Mouse (Mus musculus) ES-CJ7 (cell line): Measurements from ENCODE around the gene Hsd17b11.

Experiments used
- DNase-seq: peaks from one replicate; pipeline ENCODE4 v3.0.0; 2011; ENCODE audit warnings: low read depth, low spot score

Hsd17b11 gene

DNA sequence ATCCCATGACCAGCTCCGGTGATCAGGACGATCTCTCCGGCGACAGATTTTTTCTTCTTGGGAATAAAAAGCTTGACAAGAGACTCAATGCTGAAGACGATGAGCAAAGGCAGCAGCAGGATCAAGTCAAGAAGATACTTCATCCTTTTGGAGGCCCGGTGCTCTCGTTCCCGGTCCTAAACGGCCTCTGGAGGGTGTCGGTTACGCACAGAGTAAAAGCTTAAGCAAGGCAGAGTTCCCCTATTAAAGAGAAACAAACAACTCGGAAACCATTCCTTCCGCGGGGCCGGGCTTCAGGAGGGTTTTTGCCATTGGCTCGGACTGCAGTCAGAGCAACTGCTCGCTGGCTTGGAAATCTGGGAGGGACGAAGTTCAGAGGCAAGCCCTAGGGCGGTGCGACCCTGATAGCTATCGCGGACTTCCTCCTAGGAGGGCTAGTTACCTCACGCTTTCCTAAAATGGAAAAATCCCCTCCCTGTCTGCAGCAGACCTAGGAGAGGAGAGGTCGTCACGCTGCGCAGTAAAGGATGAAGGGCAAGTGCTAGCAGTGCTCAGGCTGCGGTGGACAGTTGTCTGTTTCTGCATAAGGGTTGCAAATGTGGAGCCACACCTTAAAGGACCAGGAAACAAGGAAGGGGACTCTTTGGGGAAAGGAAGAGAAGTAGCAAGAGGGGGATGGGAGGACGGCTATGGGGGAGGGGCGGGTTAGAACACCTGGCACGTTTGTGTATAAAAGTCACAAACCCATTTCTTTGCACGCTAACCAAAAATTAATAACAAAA lies at the start of gene Hsd17b11:
TSS of gene Hsd17b11 (minus strand) at position 323 of the 782 bp plus-strand sequence.
- peak; percentile 98 for DNase-seq

DNA sequence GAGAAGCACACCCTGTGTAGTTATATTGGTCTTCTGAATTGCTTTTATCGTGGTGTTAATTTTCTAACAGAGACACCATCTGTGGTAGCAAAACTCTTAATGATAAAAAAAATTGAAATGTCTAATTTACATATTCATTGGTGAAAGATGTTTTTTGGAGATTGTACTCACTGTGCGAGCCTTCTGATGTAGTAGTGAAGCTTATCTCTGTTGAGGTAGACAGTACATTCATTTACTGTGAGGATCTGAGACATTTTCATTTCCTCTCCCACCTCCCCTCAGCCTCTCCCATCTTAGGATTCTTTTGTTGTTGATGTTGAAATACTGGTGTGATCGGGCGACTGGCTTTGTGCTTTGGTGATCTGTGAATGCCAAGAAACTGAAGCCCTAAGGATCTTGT lies 49.3 kb upstream of the Hsd17b11 start:
- no peak for DNase-seq

GRCm38 (mm10) chr5:104068751-104069150 lies 47.0 kb upstream of the Hsd17b11 start:
- DNase-seq: peak; percentile 40

- no peak for DNase-seq
Measured at GRCm38 (mm10) chr5:104062773-104063551, 41.2 kb upstream of the Hsd17b11 start.

DNA sequence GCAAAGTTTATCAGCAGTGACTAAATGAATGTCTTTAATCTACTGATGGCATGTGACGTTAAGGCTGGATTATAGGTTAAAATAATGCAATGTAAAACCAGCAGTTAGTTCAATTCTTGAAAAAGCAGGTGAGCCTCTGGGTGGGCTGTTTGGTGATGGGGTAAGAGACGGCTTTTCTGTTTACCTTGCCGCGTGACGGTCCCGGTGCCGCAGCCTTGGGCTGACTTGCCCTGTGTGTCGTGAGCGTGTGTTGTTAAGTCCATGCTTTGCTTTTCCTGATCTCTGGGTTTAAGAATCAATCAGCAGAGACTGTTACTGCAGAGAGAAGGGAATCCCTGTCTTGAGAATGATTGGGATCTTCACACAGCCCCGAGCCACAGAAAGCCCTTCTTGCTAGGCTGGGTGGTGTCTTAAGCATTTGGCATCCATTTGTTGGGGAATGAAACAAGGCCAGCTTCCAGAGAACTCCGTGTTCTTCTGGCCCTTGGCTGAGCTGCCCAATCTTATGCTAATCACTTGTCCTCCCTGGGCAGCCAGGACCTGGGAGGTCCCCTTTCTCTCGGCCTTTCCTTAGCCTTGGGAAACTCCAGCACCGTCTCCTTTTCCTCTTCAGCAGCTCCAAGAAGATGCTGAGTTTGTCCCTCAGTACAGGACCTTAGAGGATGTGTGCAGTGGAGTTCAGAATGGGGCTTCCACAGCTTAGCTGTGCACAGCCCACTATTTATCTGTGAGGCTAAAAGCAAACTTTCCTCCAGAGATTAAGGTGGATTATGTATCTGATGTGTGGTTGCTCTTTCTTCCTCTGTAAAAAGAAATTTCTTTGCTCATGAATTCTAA lies 40.4 kb upstream of the Hsd17b11 start:
- DNase-seq: peak; percentile 60

- DNase-seq: no peak
Measured at GRCm38 (mm10) chr5:104060429-104060828, 38.7 kb upstream of the Hsd17b11 start.

GRCm38 (mm10) chr5:104059628-104060027 lies 37.9 kb upstream of the Hsd17b11 start:
- no peak for DNase-seq

DNA sequence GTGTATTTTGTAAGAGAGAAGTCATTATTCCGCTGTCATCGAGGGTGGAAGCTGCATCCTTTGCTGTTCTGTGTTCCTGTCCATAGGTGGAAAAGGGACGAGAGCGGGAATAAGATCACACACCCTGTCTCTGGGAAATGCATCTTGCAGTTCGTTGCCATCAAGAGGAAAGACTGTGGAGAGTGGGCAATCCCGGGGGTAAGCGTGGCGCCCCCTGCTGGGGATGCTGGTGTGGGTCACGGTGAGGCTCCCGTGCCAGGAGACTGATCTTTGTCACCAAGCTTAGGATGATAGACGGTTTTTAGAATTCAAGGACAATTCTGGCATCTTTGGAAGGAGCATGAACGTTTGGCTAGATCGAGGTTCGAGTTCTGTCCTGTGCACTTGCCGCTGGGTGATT lies 36.3 kb upstream of the Hsd17b11 start:
- peak; percentile 40 for DNase-seq

DNA sequence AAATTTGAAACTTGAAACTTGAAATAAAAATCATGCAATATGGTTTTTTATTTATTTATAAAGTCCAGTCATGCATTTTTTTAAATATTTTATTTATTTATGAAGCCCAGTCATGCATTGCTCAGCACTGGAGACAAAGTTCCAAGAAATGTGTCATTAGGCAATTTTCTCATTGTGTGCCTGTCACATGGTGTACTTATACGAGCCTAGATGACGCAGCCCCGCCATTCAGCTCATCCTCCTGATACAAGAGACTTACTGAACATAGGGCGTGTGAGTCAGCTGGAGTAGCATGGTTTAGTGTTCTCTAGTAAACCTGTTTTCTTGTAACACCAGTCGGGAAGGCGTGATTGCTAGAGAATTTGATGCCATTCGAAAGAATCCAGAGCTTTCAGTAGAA lies 34.6 kb upstream of the Hsd17b11 start:
- DNase-seq: no peak

- DNase-seq: no peak
Measured at GRCm38 (mm10) chr5:104055816-104056215, 34.1 kb upstream of the Hsd17b11 start.

- DNase-seq: no peak
Measured at GRCm38 (mm10) chr5:104054938-104055337, 33.2 kb upstream of the Hsd17b11 start.

GRCm38 (mm10) chr5:104052956-104053355 lies 31.2 kb upstream of the Hsd17b11 start:
- DNase-seq: peak; percentile 77

DNA sequence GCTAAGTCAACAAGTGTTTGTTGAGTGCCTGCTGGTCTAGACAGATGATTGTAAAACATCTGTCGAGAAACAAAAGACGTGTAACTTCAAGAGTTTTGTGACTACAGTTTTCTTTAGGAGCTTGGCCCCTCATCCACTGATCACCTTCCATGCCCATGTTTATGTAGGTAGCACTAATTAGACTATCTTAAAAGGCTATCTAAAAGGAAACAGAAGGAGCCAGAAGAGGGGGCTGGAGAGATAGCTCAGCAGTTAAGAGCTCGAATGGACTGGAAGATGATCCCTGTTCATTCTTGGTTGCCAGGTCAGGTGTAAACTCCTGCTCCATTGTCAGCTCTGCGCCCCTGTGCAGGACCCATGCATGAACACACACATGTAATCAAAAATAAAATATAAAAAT lies 26.4 kb upstream of the Hsd17b11 start:
- peak; percentile 43 for DNase-seq

DNA sequence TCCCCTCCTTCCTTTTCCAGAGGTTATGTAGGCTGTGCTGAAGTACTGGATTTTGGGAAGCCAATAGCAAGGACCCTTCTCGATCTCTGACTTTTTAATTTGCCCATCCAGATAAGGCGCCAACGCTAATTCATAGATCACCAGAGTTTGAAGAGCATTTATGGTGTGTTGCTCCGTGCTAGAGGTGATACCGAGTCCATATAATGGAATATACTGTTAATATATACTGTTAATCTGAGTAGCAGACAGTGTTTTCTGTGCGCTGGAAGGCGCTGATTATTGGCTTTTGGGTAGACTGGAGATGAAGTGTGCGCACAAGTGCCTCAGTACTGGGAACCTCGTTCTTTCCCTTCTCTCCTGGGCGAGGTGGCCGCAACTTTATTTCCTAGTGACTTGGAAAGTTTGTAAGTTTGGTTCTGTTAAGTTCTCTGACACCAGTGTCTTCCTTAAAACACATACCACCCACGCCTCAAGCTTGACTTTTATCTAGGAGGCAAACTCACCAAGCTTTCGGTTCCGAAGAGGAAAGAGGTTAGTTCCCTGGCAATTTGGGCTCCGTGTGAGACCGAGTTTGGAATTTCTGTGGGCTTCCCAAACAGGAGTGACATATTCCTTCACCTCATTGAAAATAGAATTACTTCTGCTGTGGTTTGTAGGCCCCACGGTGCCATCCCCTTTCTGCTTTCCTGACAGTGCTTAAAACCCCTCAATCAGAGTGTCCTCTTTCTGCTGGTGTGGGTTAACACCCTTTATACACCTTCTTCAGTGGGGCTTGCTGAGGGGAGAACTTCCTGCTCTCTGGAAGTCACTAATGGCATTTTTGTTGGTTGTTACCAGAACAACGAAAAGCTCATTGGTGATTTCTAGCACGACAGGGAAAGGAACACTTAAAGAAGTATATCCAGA lies 25.7 kb upstream of the Hsd17b11 start:
- DNase-seq: no peak

GRCm38 (mm10) chr5:104046256-104047199 lies 24.8 kb upstream of the Hsd17b11 start, which contains the start of gene Nudt9:
TSS of gene Nudt9 (plus strand) at chr5:104046306.
- DNase-seq: peak; percentile 98

DNA sequence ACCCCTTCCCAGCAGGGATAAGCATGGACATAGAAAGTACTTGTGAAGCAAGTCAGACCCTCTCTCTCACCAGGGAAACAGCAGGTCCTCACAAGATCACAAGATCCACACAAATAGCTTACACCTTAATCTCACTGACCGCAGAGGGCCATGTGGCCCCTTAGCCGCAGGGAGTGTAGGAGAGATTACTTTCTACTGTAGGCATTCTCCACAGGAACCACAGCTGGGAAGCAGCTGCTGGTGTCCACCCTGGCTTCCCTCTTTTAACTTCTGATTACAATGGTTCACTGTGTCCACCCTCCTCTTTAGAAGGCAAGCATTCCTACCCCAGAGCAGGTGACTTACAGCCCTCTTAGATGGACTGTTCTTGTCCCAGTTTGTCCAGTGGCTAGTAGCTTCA lies 22.0 kb upstream of the Hsd17b11 start:
- no peak for DNase-seq

DNA sequence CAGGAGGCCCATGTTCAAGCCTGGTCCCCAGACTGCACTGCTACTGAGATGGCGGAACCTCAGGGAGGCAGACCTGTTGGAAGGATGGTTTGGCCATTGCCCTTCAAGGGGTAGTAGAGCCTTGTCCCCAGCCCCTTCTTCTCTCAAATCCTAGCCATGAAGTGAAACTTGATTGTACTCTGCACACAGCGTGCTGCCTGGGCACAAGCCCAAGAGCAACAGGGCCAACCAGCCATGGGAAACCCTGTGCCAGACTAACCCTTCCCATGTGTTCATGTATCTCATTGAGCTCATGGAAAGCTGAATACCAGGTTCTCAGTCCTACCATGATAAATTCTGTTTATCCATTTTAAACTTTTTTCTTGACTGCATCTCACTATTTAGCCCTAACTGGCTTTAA lies 21.2 kb upstream of the Hsd17b11 start:
- DNase-seq: no peak

DNA sequence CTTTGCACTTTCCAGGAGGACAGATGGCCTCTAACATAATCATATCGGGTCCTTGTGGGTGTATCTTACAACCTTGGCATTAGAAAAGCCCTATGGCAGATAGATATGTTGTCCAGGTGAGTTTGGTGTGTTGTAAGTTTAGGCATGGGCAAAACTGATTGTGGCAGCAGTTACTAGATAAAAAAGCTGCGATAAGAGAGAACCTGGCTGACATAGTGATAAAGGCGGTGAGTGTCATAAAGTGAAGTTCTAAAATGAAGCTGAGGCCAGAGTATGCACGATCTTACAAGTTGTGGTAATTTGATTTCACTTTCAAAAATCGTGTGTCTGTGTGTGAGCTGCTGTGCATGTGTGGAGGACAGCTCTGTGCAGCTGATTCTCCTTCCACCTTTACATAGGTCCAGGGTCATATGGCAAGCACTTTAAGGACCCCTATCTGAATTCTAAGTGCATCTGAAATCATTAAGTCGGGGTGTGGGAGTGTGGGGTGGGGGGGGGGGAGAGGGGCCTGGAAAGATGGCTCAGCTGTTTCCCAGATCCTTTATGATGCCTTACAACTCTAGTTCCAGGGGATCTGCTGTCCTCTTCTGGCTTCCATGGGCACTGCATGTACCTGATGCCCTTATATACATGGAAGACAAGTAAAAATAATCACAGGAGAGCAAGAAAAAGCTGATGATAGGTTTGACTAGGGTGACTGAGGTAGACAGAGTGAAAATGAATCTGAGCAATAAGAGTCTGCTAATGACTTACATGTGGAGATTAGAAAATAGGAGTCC lies 17.6 kb upstream of the Hsd17b11 start:
- DNase-seq: peak; percentile 65

- no peak for DNase-seq
Measured at GRCm38 (mm10) chr5:104036686-104037085, 15.0 kb upstream of the Hsd17b11 start.
